Mouse (Mus musculus): Measurements from ENCODE around the gene Trim63.

DNA sequence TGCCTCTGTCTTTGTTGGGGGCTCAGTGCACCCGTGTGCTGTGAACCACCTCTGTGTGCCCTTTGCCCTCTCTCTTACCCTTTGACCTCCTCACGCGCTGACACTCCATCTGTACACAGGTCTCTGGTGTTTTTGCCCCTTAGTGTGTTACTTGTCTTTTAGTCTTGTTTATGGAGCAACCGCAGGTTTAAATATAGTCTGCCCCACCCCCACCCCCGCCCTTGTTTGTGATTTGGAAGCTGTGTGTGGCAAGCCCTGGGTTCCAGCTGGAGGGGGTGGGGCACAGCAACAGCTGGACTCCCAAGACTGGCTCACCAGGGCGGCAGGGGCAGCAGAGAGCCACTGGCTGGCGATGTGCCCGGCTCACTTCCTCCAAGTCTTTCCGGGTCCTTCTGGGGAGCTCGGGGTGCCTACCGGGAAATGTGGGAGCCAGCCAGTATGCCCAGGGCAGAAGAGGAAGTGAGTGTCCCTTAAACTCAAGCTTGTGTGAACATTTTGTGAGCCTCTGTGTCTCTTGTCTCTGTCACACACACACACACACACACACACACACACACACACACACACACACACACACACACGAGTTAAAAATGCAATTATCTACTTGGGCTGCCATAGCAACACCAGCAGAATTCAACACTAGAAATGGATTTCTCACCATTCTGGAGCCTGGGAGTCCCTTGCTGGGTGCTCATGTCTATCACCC lies 7.4 kb upstream of the Trim63 start:
- TF ChIP-seq GATA1 (IDR thresholded peaks at IDR 0.05; ENCODE audit: borderline replicate concordance, low read length) (no peak), FLI1 (IDR thresholded peaks at IDR 0.05; ENCODE audit: low read length) (no peak)
